Mouse (Mus musculus) intestine, embryonic 16.5 days (tissue): ENCODE data around the gene Slc30a10. TPM values are rescaled to one million over a fixed set of nuclear protein-coding genes. Genes with fewer than 3 reads are reported as not detected.

Experiments used
- polyA plus RNA-seq: library from polyadenylated mRNA; unstranded; fragments of >200 nt; fragmentation: Nextera tagmentation; extraction: Ambion mirVana; gene quantifications from 2 replicates; pipeline ENCODE4 v1.2.1, GENCODE M21; 2015

Slc30a10 gene
- polyA plus RNA-seq, 1 experiment from 2014 or later, result 3.0 TPM

Other genes with a start within 250 kb of the Slc30a10 start
- gene Iars2, start 125.5 kb upstream of the Slc30a10 start, polyA plus RNA-seq, result 86.6 and 109 TPM in 2 replicates
- 345 and 365 TPM in 2 replicates for gene Bpnt1, start 122.7 kb upstream of the Slc30a10 start, polyA plus RNA-seq
- gene Eprs, start 91.8 kb upstream of the Slc30a10 start, polyA plus RNA-seq, result 118 and 132 TPM in 2 replicates